Mouse (Mus musculus): ENCODE data around the gene Golga2. TPM values are rescaled to one million over a fixed set of nuclear protein-coding genes. Genes with fewer than 3 reads are reported as not detected.

The Golga2 gene
- polyA plus RNA-seq, 1 experiment: 60.1 TPM

- Histone ChIP-seq H3K4me1 (ENCODE audit: control insufficient read depth, insufficient read depth, low read length) (no peaks in the 10 kb centered on the region), H3K4me3 (ENCODE audit: insufficient read depth, low read length) (no peak overlapping the region), H3K27ac (ENCODE audit: insufficient read depth, low read length) (no peak overlapping the region)
- TF ChIP-seq CTCF (IDR thresholded peaks at IDR 0.05; ENCODE audit: extremely low read depth, insufficient read depth, low read length) (no peak), POLR2A (IDR thresholded peaks at IDR 0.05; ENCODE audit: extremely low read depth, insufficient read depth, low read length) (no peak)
These were observed 33.8 kb upstream of the Golga2 start for GRCm38 (mm10) chr2:32253352-32253751.

GRCm38 (mm10) chr2:32254563-32254962, 32.6 kb upstream of the Golga2 start:
- TF ChIP-seq POLR2A (IDR thresholded peaks at IDR 0.05; ENCODE audit: extremely low read depth, insufficient read depth, low read length) (no peak), CTCF (IDR thresholded peaks at IDR 0.05; ENCODE audit: extremely low read depth, insufficient read depth, low read length) (no peak)
- Histone ChIP-seq H3K4me1 (ENCODE audit: control insufficient read depth, insufficient read depth, low read length) (no peaks in the 10 kb centered on the region; the same call in 1 of the 2 replicates), H3K4me3 (ENCODE audit: insufficient read depth, low read length) (no peak overlapping the region), H3K27ac (ENCODE audit: insufficient read depth, low read length) (no peak overlapping the region)

- no peak overlapping the region for H3K4me3 ChIP-seq (ENCODE audit: insufficient read depth, low read length)
- H3K4me1 ChIP-seq (ENCODE audit: control insufficient read depth, insufficient read depth, low read length): no peaks in the 10 kb centered on the region; the same call in 1 of the 2 replicates
- H3K27ac ChIP-seq (ENCODE audit: insufficient read depth, low read length): no peak overlapping the region
- TF ChIP-seq POLR2A (IDR thresholded peaks at IDR 0.05; ENCODE audit: extremely low read depth, insufficient read depth, low read length) (no peak), CTCF (IDR thresholded peaks at IDR 0.05; ENCODE audit: extremely low read depth, insufficient read depth, low read length) (no peak)
These were observed 30.9 kb upstream of the Golga2 start for GRCm38 (mm10) chr2:32256273-32256672.

GRCm38 (mm10) chr2:32258887-32259533, 28.2 kb upstream of the Golga2 start:
- Histone ChIP-seq H3K4me3 (ENCODE audit: insufficient read depth, low read length) (peak overlapping the region; percentile 55), H3K27ac (ENCODE audit: insufficient read depth, low read length) (no peak overlapping the region), H3K4me1 (ENCODE audit: control insufficient read depth, insufficient read depth, low read length) (no peaks in the 10 kb centered on the region; the same call in 1 of the 2 replicates)
- TF ChIP-seq POLR2A (IDR thresholded peaks at IDR 0.05; ENCODE audit: extremely low read depth, insufficient read depth, low read length): no peak
- no peak for TF ChIP-seq CTCF (IDR thresholded peaks at IDR 0.05; ENCODE audit: extremely low read depth, insufficient read depth, low read length)

- Histone ChIP-seq H3K27ac (ENCODE audit: insufficient read depth, low read length) (peak within 1 kb of the TSS; percentile 20; the same call in 1 of the 2 replicates), H3K4me3 (ENCODE audit: insufficient read depth, low read length) (peak within 1 kb of the TSS; percentile 55), H3K4me1 (ENCODE audit: control insufficient read depth, insufficient read depth, low read length) (no peaks in the 10 kb centered on the region; the same call in 1 of the 2 replicates)
- peak; percentile 88 for TF ChIP-seq POLR2A (IDR thresholded peaks at IDR 0.05; ENCODE audit: extremely low read depth, insufficient read depth, low read length)
- TF ChIP-seq CTCF (IDR thresholded peaks at IDR 0.05; ENCODE audit: extremely low read depth, insufficient read depth, low read length): no peak
These were observed 27.3 kb upstream of the Golga2 start, which contains the start of gene Uck1 for GRCm38 (mm10) chr2:32259657-32260417. TSS of gene Uck1 (minus strand) at chr2:32260159.

GRCm38 (mm10) chr2:32260635-32261034, 26.5 kb upstream of the Golga2 start:
- no peak for TF ChIP-seq POLR2A (IDR thresholded peaks at IDR 0.05; ENCODE audit: extremely low read depth, insufficient read depth, low read length)
- peak; percentile 29; the same call in 1 of the 2 replicates for TF ChIP-seq CTCF (IDR thresholded peaks at IDR 0.05; ENCODE audit: extremely low read depth, insufficient read depth, low read length)
- Histone ChIP-seq H3K4me1 (ENCODE audit: control insufficient read depth, insufficient read depth, low read length) (no peaks in the 10 kb centered on the region; the same call in 1 of the 2 replicates), H3K27ac (ENCODE audit: insufficient read depth, low read length) (no peak overlapping the region), H3K4me3 (ENCODE audit: insufficient read depth, low read length) (no peak overlapping the region; the same call in 1 of the 2 replicates)

- TF ChIP-seq CTCF (IDR thresholded peaks at IDR 0.05; ENCODE audit: extremely low read depth, insufficient read depth, low read length) (no peak), POLR2A (IDR thresholded peaks at IDR 0.05; ENCODE audit: extremely low read depth, insufficient read depth, low read length) (no peak)
- H3K27ac ChIP-seq (ENCODE audit: insufficient read depth, low read length): no peak overlapping the region
- no peak overlapping the region for H3K4me3 ChIP-seq (ENCODE audit: insufficient read depth, low read length)
- H3K4me1 ChIP-seq (ENCODE audit: control insufficient read depth, insufficient read depth, low read length): no peaks in the 10 kb centered on the region
These were observed 11.4 kb upstream of the Golga2 start for GRCm38 (mm10) chr2:32275823-32276222.

- Histone ChIP-seq H3K4me3 (ENCODE audit: insufficient read depth, low read length) (no peak overlapping the region), H3K27ac (ENCODE audit: insufficient read depth, low read length) (no peak overlapping the region), H3K4me1 (ENCODE audit: control insufficient read depth, insufficient read depth, low read length) (peaks cover 2% of the 10 kb centered on the region; the same call in 1 of the 2 replicates)
- TF ChIP-seq POLR2A (IDR thresholded peaks at IDR 0.05; ENCODE audit: extremely low read depth, insufficient read depth, low read length) (no peak), CTCF (IDR thresholded peaks at IDR 0.05; ENCODE audit: extremely low read depth, insufficient read depth, low read length) (no peak)
These were observed 4.9 kb upstream of the Golga2 start for GRCm38 (mm10) chr2:32282289-32282688.

- TF ChIP-seq CTCF (IDR thresholded peaks at IDR 0.05; ENCODE audit: extremely low read depth, insufficient read depth, low read length) (peak; percentile 74), POLR2A (IDR thresholded peaks at IDR 0.05; ENCODE audit: extremely low read depth, insufficient read depth, low read length) (no peak)
These were observed 4.5 kb upstream of the Golga2 start for GRCm38 (mm10) chr2:32282727-32283126.

More at GRCm38 (mm10) chr2:32282727-32283126, 4.5 kb upstream of the Golga2 start:
- H3K4me3 ChIP-seq (ENCODE audit: insufficient read depth, low read length): no peak overlapping the region
- H3K27ac ChIP-seq (ENCODE audit: insufficient read depth, low read length): no peak overlapping the region
- peaks cover 2% of the 10 kb centered on the region; the same call in 1 of the 2 replicates for H3K4me1 ChIP-seq (ENCODE audit: control insufficient read depth, insufficient read depth, low read length)

All from cortical plate, adult 2 months (tissue).